Mouse (Mus musculus) kidney, adult 2 months (tissue): ENCODE results near the gene Hsd17b7.

ENCODE experiments used
- CTCF ChIP-seq: fragments of 200-500 bp; conservative IDR thresholded peaks from 2 replicates; pipeline ENCODE4 v1.5.1; 2011; ENCODE audit warnings: low read depth, mild to moderate bottlenecking, control low read depth, low read length, moderate library complexity, mixed read lengths; ENCODE audit not compliant: insufficient read depth, insufficient read length
- POLR2A ChIP-seq: fragments of 200-500 bp; IDR thresholded peaks from one replicate; pipeline ENCODE4 v1.6.1; 2011; ENCODE audit warnings: low read depth, low read length, control low read depth

- peak; percentile 70 for TF ChIP-seq CTCF
- TF ChIP-seq POLR2A = no peak
These were observed 51.0 kb downstream of the Hsd17b7 start for GRCm38 (mm10) chr1:169917998-169918397.
